Comparison of ENCODE assay signal across 24 mouse cellular contexts in the genomic region with DNA sequence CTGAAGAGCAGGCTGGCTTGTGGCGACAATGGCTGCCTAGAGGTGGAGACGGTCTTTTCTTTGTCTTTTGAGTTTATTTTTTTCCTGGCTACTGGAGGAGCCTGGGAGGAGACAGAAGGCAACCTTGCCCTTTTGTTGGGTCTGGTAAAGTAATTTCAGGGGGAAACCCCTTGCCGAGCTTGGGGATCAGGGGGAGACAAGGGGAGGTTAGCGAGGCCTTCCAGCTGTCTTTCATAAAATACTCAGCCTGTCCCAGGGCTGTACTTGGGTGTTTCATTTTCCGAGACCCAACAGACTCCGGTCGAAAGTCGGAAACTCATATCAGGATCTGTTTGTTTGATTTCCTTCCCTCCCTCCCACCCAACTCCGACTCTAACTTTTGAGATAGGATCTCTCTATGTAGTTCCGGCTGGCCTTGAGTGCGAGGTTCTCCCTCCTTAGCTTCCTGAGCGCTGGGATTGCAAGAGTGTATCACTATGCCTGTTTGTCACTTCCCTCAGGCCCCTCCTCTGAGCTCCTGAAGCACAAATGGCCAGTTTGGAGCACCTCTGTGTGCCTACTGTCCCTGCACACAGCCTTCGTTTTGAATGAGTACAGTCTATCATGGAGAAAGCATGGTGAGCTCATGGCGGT. TPM values are rescaled to one million over a fixed set of nuclear protein-coding genes. Genes with fewer than 3 reads are reported as not detected.
A peak's percentile ranks its signal among the peaks of the same experiment; 100 is the strongest.
DNase-seq lines count a peak whose midpoint lies in the region; ATAC-seq and TF ChIP-seq lines count a peak whose summit lies in the region.
"Had no signal": no experiment of that assay in that cellular context is flagged by ENCODE, and none has a peak within 500 bp of the region (broad histone marks: within the 10 kb centered on the region; RNA-seq: fewer than 3 reads in every experiment).

No protein-coding gene starts in this region.

- no peak for TF ChIP-seq CTCF in E14TG2a.4 (conservative IDR thresholded peaks at IDR 0.05; ENCODE audit: low read length)

- no peak overlapping the region for H3K9ac ChIP-seq in heart, embryonic 16.5 days (ENCODE audit: low read length)
- H3K9ac ChIP-seq in ES-E14 (ENCODE audit: insufficient read depth, low read depth, low read length, poor library complexity, severe bottlenecking), result peak overlapping the region; percentile 53
- H3K9ac ChIP-seq: hindbrain, embryonic 12.5 days; kidney, embryonic 15.5 days; limb, embryonic 13.5 days; liver, embryonic 13.5 days; midbrain, embryonic 15.5 days; neural tube, embryonic 12.5 days had no signal

- in situ Hi-C loops in ES-E14 (cut with MboI; ENCODE audit: low sequenced_read_pairs in 2 of 2, unreplicated experiment in 2 of 2), result no loop called here

- H3K36me3 ChIP-seq in heart, embryonic 16.5 days (ENCODE audit: control insufficient read depth, insufficient read depth), result no peaks in the 10 kb centered on the region
- H3K36me3 ChIP-seq in E14TG2a.4 (ENCODE audit: insufficient read depth, low read length) (no peaks in the 10 kb centered on the region), ES-E14 (ENCODE audit: control insufficient read depth, insufficient read depth, low read length, poor library complexity, severe bottlenecking) (no peaks in the 10 kb centered on the region)
- H3K36me3 ChIP-seq: hindbrain, embryonic 12.5 days; kidney, embryonic 15.5 days; limb, embryonic 13.5 days; liver, embryonic 13.5 days; midbrain, embryonic 15.5 days; neural tube, embryonic 12.5 days had no signal

- H3K4me2 ChIP-seq in heart, embryonic 16.5 days (ENCODE audit: low read depth, low read length), result no peak overlapping the region
- H3K4me2 ChIP-seq: hindbrain, embryonic 12.5 days; kidney, embryonic 15.5 days; limb, embryonic 13.5 days; liver, embryonic 13.5 days; midbrain, embryonic 15.5 days; neural tube, embryonic 12.5 days had no signal

- no peaks in the 10 kb centered on the region for H3K9me3 ChIP-seq in heart, embryonic 16.5 days (replicated peaks; ENCODE audit: control insufficient read depth, low read length)
- H3K9me3 ChIP-seq in E14TG2a.4 (ENCODE audit: low read length), result no peaks in the 10 kb centered on the region
- no peaks in the 10 kb centered on the region for H3K9me3 ChIP-seq in ES-E14 (ENCODE audit: control insufficient read depth, insufficient read depth, low read depth, low read length)
- H3K9me3 ChIP-seq: hindbrain, embryonic 12.5 days; kidney, embryonic 15.5 days; limb, embryonic 13.5 days; liver, embryonic 13.5 days; megakaryocyte, embryonic 14.5 days; midbrain, embryonic 15.5 days; neural tube, embryonic 12.5 days had no signal

- no peak overlapping the region for H3K4me3 ChIP-seq in heart, embryonic 16.5 days (ENCODE audit: low read length)
- peak overlapping the region; percentile 63 for H3K4me3 ChIP-seq in E14TG2a.4 (replicated peaks; ENCODE audit: low read length)
- peak overlapping the region; percentile 31 to 50 for H3K4me3 ChIP-seq in ES-E14 (ENCODE audit: insufficient read depth in 1 of 2, low read depth in 1 of 2, low read length in 2 of 2, poor library complexity in 1 of 2, severe bottlenecking in 1 of 2)
- H3K4me3 ChIP-seq: hindbrain, embryonic 12.5 days; kidney, embryonic 15.5 days; limb, embryonic 13.5 days; liver, embryonic 13.5 days; megakaryocyte, embryonic 14.5 days; midbrain, embryonic 15.5 days; neural tube, embryonic 12.5 days had no signal

- WGBS in heart, embryonic 16.5 days, result 73% methylated on average over 14 of the region's 14 CpGs

- H3K4me1 ChIP-seq in heart, embryonic 16.5 days (ENCODE audit: control insufficient read depth, insufficient read depth, low read length), result no peaks in the 10 kb centered on the region
- H3K4me1 ChIP-seq in E14TG2a.4 (replicated peaks; ENCODE audit: low read depth, low read length), result peaks cover 67% of the 10 kb centered on the region
- H3K4me1 ChIP-seq in ES-E14 (ENCODE audit: control insufficient read depth in 2 of 2, insufficient read depth in 2 of 2, low read length in 2 of 2, poor library complexity in 1 of 2), result peaks cover 19 to 20% of the 10 kb centered on the region in 2 experiments

- H3K27me3 ChIP-seq in heart, embryonic 16.5 days (ENCODE audit: control insufficient read depth, insufficient read depth, low read length), result no peaks in the 10 kb centered on the region
- H3K27me3 ChIP-seq in E14TG2a.4 (ENCODE audit: insufficient read depth, low read length), result no peaks in the 10 kb centered on the region
- H3K27me3 ChIP-seq: CH12.LX; hindbrain, embryonic 12.5 days; kidney, embryonic 15.5 days; limb, embryonic 13.5 days; liver, embryonic 13.5 days; midbrain, embryonic 15.5 days; neural tube, embryonic 12.5 days had no signal

- peak; percentile 18 to 32 for DNase-seq in heart, adult 18-20 months
- no peak for DNase-seq in heart, postnatal 10 days
- DNase-seq in heart, postnatal 25 days (ENCODE audit: low spot score), result no peak
- DNase-seq in ES-E14 (ENCODE audit: low read depth, low spot score), result no peak
- no peak for DNase-seq in retina, embryonic 14.5 days (ENCODE audit: low spot score)
- DNase-seq: adrenal gland, postnatal 25 days; B cell, adult 2 months; cerebellum, adult 9-10 months; gastrocnemius, postnatal 36 days; kidney, adult 11 months; layer of hippocampus, adult 9-11 months; liver, embryonic 13.5 days; lung, adult 2 months had no signal

- intact Hi-C loops in heart, postnatal 10 days (cut with DNase I), result no loop called here
- intact Hi-C loops in heart, postnatal 25 days (cut with DNase I), result no loop called here

- peak overlapping the region; percentile 50; the same call in 1 of the 2 replicates for H3K27ac ChIP-seq in heart, embryonic 16.5 days (ENCODE audit: low read length)
- peak overlapping the region; percentile 88; the same call in 1 of the 2 replicates for H3K27ac ChIP-seq in ES-E14 (ENCODE audit: insufficient read depth, low read depth, low read length, poor library complexity, severe bottlenecking)
- H3K27ac ChIP-seq: hindbrain, embryonic 12.5 days; kidney, embryonic 15.5 days; limb, embryonic 13.5 days; liver, embryonic 13.5 days; midbrain, embryonic 15.5 days; neural tube, embryonic 12.5 days had no signal

- 0 out of 2 replicates have a peak, but pooled peaks have one; percentile 15 for ATAC-seq in heart, embryonic 16.5 days (replicated peaks; ENCODE audit: extremely low read depth, insufficient read depth, low FRiP score)
- ATAC-seq in activated CD4-positive, CD25-positive, alpha-beta regulatory T cell, adult 4 months, result no peak
- ATAC-seq: forebrain, embryonic 16.5 days; midbrain, embryonic 15.5 days had no signal

TF ChIP-seq in ES-E14, 5 proteins besides CTCF, POLR2A, EP300 and RAD21:
- TF ChIP-seq MAFK (IDR thresholded peaks at IDR 0.05; ENCODE audit: insufficient read depth, low read depth, low read length) (no peak), HCFC1 (IDR thresholded peaks at IDR 0.05; ENCODE audit: borderline replicate concordance, insufficient read depth, low read length) (no peak), ZNF384 (IDR thresholded peaks at IDR 0.05; ENCODE audit: low read depth, low read length) (no peak), CHD2 (IDR thresholded peaks at IDR 0.05; ENCODE audit: low read depth, low read length) (no peak), ZC3H11A (IDR thresholded peaks at IDR 0.05; ENCODE audit: borderline replicate concordance, low read depth, low read length) (no peak)

RNA-seq across cellular contexts. Expression of gene Enc1, which starts 56.6 kb away (rescaled TPM):
- 1 to 10 TPM; 7.4 to 8.8 TPM for total RNA-seq in heart, adult 18-20 months (2021)
- 10 to 100 TPM; 11.8 to 16.2 TPM for total RNA-seq in heart, postnatal 10 days (2021)
- polyA plus RNA-seq in heart, embryonic 16.5 days (2015; fragmentation: Nextera tagmentation; extraction: Ambion mirVana), result 4.7 and 4.9 TPM in 2 replicates
- 1 to 10 TPM; 5.6 to 6.4 TPM for total RNA-seq in heart, postnatal 25 days (2021)
- 63.1 and 73.6 TPM in 2 replicates for total RNA-seq in ES-E14 (2012; rRNA removed)
- 1 to 10 TPM; 3.0 to 3.8 TPM for polyA plus RNA-seq in activated CD4-positive, CD25-positive, alpha-beta regulatory T cell, adult 4 months (2017; shearing (Covaris generic))

Comparison
In these comparisons a context has a peak if more than half of its experiments do, and no peak if none do; other contexts are left out.
1. DNase-seq: peak in heart, adult 18-20 months (2 of 2); none in heart, postnatal 10 days (0 of 2), heart, postnatal 25 days (single experiment), ES-E14 (single experiment) and retina, embryonic 14.5 days (single experiment).